Mouse (Mus musculus) spleen, postnatal 14 days (tissue): ENCODE data around the gene Cadps2.

Experiments
- DNase-seq, 2 experiments: peaks; one replicate each; pipeline ENCODE4 v3.0.0; 2021 to 2022; ENCODE audit warnings: low spot score in 2 of 2

Cadps2 gene

GRCm38 (mm10) chr6:23762204-23762603, 77.0 kb downstream of the Cadps2 start:
- DNase-seq = no peak

GRCm38 (mm10) chr6:23758249-23758648, 81.0 kb downstream of the Cadps2 start:
- DNase-seq = no peak

- DNase-seq = no peak
Measured at GRCm38 (mm10) chr6:23748823-23749222, 90.4 kb downstream of the Cadps2 start.

- DNase-seq = no peak
Measured at GRCm38 (mm10) chr6:23740010-23740409, 99.2 kb downstream of the Cadps2 start.

- DNase-seq = no peak
Measured at GRCm38 (mm10) chr6:23732750-23733149, 106.5 kb downstream of the Cadps2 start.

GRCm38 (mm10) chr6:23728620-23729019, 110.6 kb downstream of the Cadps2 start:
- DNase-seq = no peak

GRCm38 (mm10) chr6:23723697-23724096, 115.5 kb downstream of the Cadps2 start:
- no peak for DNase-seq

- DNase-seq = no peak
Measured at GRCm38 (mm10) chr6:23720401-23720800, 118.8 kb downstream of the Cadps2 start.

- no peak for DNase-seq
Measured at GRCm38 (mm10) chr6:23707506-23707905, 131.7 kb downstream of the Cadps2 start.

GRCm38 (mm10) chr6:23700879-23701278, 138.3 kb downstream of the Cadps2 start:
- DNase-seq = no peak

- DNase-seq = no peak
Measured at GRCm38 (mm10) chr6:23678172-23678571, 161.0 kb downstream of the Cadps2 start.

GRCm38 (mm10) chr6:23655036-23655435, 184.2 kb downstream of the Cadps2 start, which contains the start of gene Rnf148:
Gene Rnf148, minus strand, starts transcription at chr6:23655136.
- DNase-seq = no peak

GRCm38 (mm10) chr6:23650205-23650604, 189.0 kb downstream of the Cadps2 start, which contains the start of gene Rnf133:
Gene Rnf133, minus strand, starts transcription at chr6:23650305.
- DNase-seq = no peak

GRCm38 (mm10) chr6:23648732-23649131, 190.5 kb downstream of the Cadps2 start:
- DNase-seq = no peak

GRCm38 (mm10) chr6:23647627-23648247, 191.5 kb downstream of the Cadps2 start:
- no peak for DNase-seq

- DNase-seq = no peak
Measured at GRCm38 (mm10) chr6:23637081-23637480, 202.1 kb downstream of the Cadps2 start.

GRCm38 (mm10) chr6:23635208-23635607, 204.0 kb downstream of the Cadps2 start:
- no peak for DNase-seq

- DNase-seq = no peak
Measured at GRCm38 (mm10) chr6:23634016-23634415, 205.2 kb downstream of the Cadps2 start.

- DNase-seq = no peak
Measured at GRCm38 (mm10) chr6:23630465-23630864, 208.8 kb downstream of the Cadps2 start.

GRCm38 (mm10) chr6:23575102-23575501, 264.1 kb downstream of the Cadps2 start:
- DNase-seq = no peak

- DNase-seq = no peak
Measured at GRCm38 (mm10) chr6:23573750-23574149, 265.5 kb downstream of the Cadps2 start.

- no peak for DNase-seq
Measured at GRCm38 (mm10) chr6:23572401-23572800, 266.8 kb downstream of the Cadps2 start.

GRCm38 (mm10) chr6:23569686-23570085, 269.5 kb downstream of the Cadps2 start:
- DNase-seq = no peak

GRCm38 (mm10) chr6:23568688-23569087, 270.5 kb downstream of the Cadps2 start:
- DNase-seq = no peak
